In genomic region chr3:123159139-123159824, GRCm38 (mm10) we compare ENCODE assay signal across 8 mouse cellular contexts.
DNase-seq lines count a peak whose midpoint lies in the region; ATAC-seq and TF ChIP-seq lines count a peak whose summit lies in the region.

No protein-coding gene starts in this region.

- no peak for TF ChIP-seq POLR2A in myocyte (IDR thresholded peaks at IDR 0.05; ENCODE audit: insufficient read length, low read depth)

- no peak overlapping the region for H3K4me2 ChIP-seq in intestine, embryonic 15.5 days (replicated peaks)
- H3K4me2 ChIP-seq in myocyte (ENCODE audit: low read depth): peak overlapping the region; percentile 58

- WGBS in intestine, embryonic 15.5 days: 28% methylated on average over 9 of the region's 9 CpGs

- no peaks in the 10 kb centered on the region for H3K79me2 ChIP-seq in myocyte (ENCODE audit: control insufficient read depth, insufficient read depth)

- peak; percentile 69 for DNase-seq in urinary bladder, postnatal 14 days (ENCODE audit: low spot score)
- DNase-seq in urinary bladder, postnatal 10 days (ENCODE audit: low spot score): no peak
- peak; percentile 49 for DNase-seq in gastrocnemius, postnatal 14 days
- peak; percentile 62 to 70 for DNase-seq in left cerebral cortex, postnatal 25 days (ENCODE audit: low spot score in 2 of 2)
- peak; percentile 23 for DNase-seq in thymus, postnatal 25 days

- no peaks in the 10 kb centered on the region for H3K27me3 ChIP-seq in intestine, embryonic 15.5 days (replicated peaks)
- H3K27me3 ChIP-seq in myocyte (ENCODE audit: control insufficient read depth, insufficient read depth, insufficient read length): no peaks in the 10 kb centered on the region

- no peaks in the 10 kb centered on the region for H3K36me3 ChIP-seq in intestine, embryonic 15.5 days
- no peaks in the 10 kb centered on the region for H3K36me3 ChIP-seq in myocyte (ENCODE audit: control insufficient read depth, insufficient read depth)

- no peak overlapping the region for H3K4me3 ChIP-seq in intestine, embryonic 15.5 days (replicated peaks)
- H3K4me3 ChIP-seq in myocyte: no peak overlapping the region

- H3K9ac ChIP-seq in intestine, embryonic 15.5 days: no peak overlapping the region

- H3K9me3 ChIP-seq in intestine, embryonic 15.5 days: no peaks in the 10 kb centered on the region

- H3K27ac ChIP-seq in intestine, embryonic 15.5 days: peak overlapping the region; percentile 11; the same call in 1 of the 2 replicates

- H3K4me1 ChIP-seq in intestine, embryonic 15.5 days (replicated peaks): peaks cover 18% of the 10 kb centered on the region

- intact Hi-C loops in gastrocnemius, postnatal 14 days (cut with DNase I; ENCODE audit: low total_unique reads): loop anchor here (10.0 kb wide), 1 partner anchor 224 kb away; no protein-coding TSS in a partner anchor
- intact Hi-C loops in left cerebral cortex, postnatal 25 days (cut with DNase I): loop anchor here (5.0 kb wide), 2 partner anchors 57 to 217 kb away; no protein-coding TSS in a partner anchor

- H3ac ChIP-seq in myocyte (ENCODE audit: control insufficient read depth, insufficient read length): no peak overlapping the region

- ATAC-seq in common myeloid progenitor, adult 5-6 weeks (replicated peaks; ENCODE audit: low read depth, poor library complexity, severe bottlenecking): peak; percentile 70
- peak; percentile 54; the same call in 1 of the 2 replicates for ATAC-seq in intestine, embryonic 15.5 days

TF ChIP-seq in myocyte, 11 proteins besides CTCF, POLR2A, EP300 and RAD21:
- TF ChIP-seq MYOD1 (IDR thresholded peaks at IDR 0.05; ENCODE audit: control insufficient read depth in 1 of 3, insufficient read length in 2 of 3, low read depth in 2 of 3) (no peak), CEBPB (IDR thresholded peaks at IDR 0.05; ENCODE audit: insufficient read depth, poor library complexity, severe bottlenecking) (no peak), E2F4 (IDR thresholded peaks at IDR 0.05; ENCODE audit: insufficient read depth) (no peak), POLR2AphosphoS2 (IDR thresholded peaks at IDR 0.05; ENCODE audit: insufficient read length, low read depth) (no peak), REST (IDR thresholded peaks at IDR 0.05; ENCODE audit: insufficient read depth, insufficient read length) (no peak)
TF ChIP-seq in myocyte: peak in this region for 0.
